Mouse (Mus musculus) CH12.LX (cell line): ENCODE measurements around the gene Smg6. TPM values are rescaled to one million over a fixed set of nuclear protein-coding genes. Genes with fewer than 3 reads are reported as not detected.

Experiments
- DNase-seq: peaks from one replicate; pipeline ENCODE4 v3.0.0-alpha.2; 2013; ENCODE audit errors: extremely low read depth
- H3K27ac ChIP-seq: 2 replicates; pipeline ENCODE4 v1.5.1; 2012; ENCODE audit warnings: low read depth, mild to moderate bottlenecking, control low read depth, moderate library complexity; ENCODE audit not compliant: insufficient read depth
- H3K27me3 ChIP-seq: replicated peaks from 2 replicates; pipeline ENCODE3; 2012; ENCODE audit warnings: inconsistent platforms
- H3K36me3 ChIP-seq, 2 experiments: replicated peaks in 1 of 2; 2 replicates each; pipeline versions ENCODE3 to v1.6.1; 2012; ENCODE audit warnings: inconsistent platforms in 1 of 2, low read length in 1 of 2, mild to moderate bottlenecking in 1 of 2, mixed read lengths in 1 of 2, moderate library complexity in 1 of 2; ENCODE audit not compliant: control insufficient read depth in 1 of 2, insufficient read depth in 1 of 2
- H3K4me1 ChIP-seq, 2 experiments: 2 replicates each; pipeline ENCODE4 v1.6.1; 2012; ENCODE audit warnings: inconsistent platforms in 1 of 2, moderate library complexity in 1 of 2; ENCODE audit not compliant: insufficient read depth in 2 of 2, control insufficient read depth in 1 of 2
- H3K4me2 ChIP-seq: 2 replicates; pipeline ENCODE4 v1.6.1; 2012; ENCODE audit warnings: low read depth, mild to moderate bottlenecking, control low read depth; ENCODE audit not compliant: poor library complexity, insufficient read depth, severe bottlenecking
- H3K4me3 ChIP-seq, 3 experiments: fragments of 150-350 bp in 1 of 3; sonication (generic) in 1 of 3; replicated peaks in 1 of 3; 2 replicates each; pipeline versions ENCODE3 to v1.5.1; 2011 to 2012; ENCODE audit warnings: low read depth in 2 of 3, low read length in 2 of 3, mild to moderate bottlenecking in 2 of 3, moderate library complexity in 2 of 3, control low read depth in 1 of 3, improper control_type of control experiment in 1 of 3, inconsistent platforms in 1 of 3, mixed read lengths in 1 of 3; ENCODE audit not compliant: poor library complexity in 1 of 3
- H3K79me2 ChIP-seq: replicated peaks from 2 replicates; pipeline ENCODE4 v1.6.1; 2012; ENCODE audit warnings: mild to moderate bottlenecking, moderate library complexity; ENCODE audit not compliant: control insufficient read depth, poor library complexity, insufficient read depth, severe bottlenecking; ENCODE audit errors: extremely low read depth
- H3K9ac ChIP-seq: 2 replicates; pipeline ENCODE4 v1.6.1; 2012; ENCODE audit warnings: low read depth, mild to moderate bottlenecking, control low read depth, moderate library complexity; ENCODE audit not compliant: insufficient read depth
- H3K9me3 ChIP-seq: replicated peaks from 2 replicates; pipeline ENCODE3; 2012; ENCODE audit warnings: low read length, inconsistent platforms, mixed read lengths
- BHLHE40 ChIP-seq: IDR thresholded peaks from 2 replicates; pipeline ENCODE4 v1.6.1; 2011; ENCODE audit warnings: mild to moderate bottlenecking, low read depth, low read length, improper control_type of control experiment
- ELF1 ChIP-seq: IDR thresholded peaks from 2 replicates; pipeline ENCODE4 v1.6.1; 2014; ENCODE audit warnings: low read depth, mild to moderate bottlenecking, inconsistent platforms, low read length, improper control_type of control experiment
- GABPA ChIP-seq: IDR thresholded peaks from 2 replicates; pipeline ENCODE4 v1.6.1; 2012; ENCODE audit warnings: low read depth, low read length, improper control_type of control experiment, inconsistent platforms; ENCODE audit not compliant: insufficient replicate concordance
- JUND ChIP-seq: conservative IDR thresholded peaks from 2 replicates; pipeline ENCODE4 v1.6.1; 2011; ENCODE audit warnings: low read depth, low read length, improper control_type of control experiment
- KAT2A ChIP-seq: IDR thresholded peaks from 2 replicates; pipeline ENCODE4 v1.6.1; 2012; ENCODE audit warnings: low read length, improper control_type of control experiment, inconsistent platforms; ENCODE audit not compliant: insufficient replicate concordance
- MAFK ChIP-seq: IDR thresholded peaks from 2 replicates; pipeline ENCODE4 v1.6.1; 2011; ENCODE audit warnings: low read length, improper control_type of control experiment; ENCODE audit not compliant: insufficient replicate concordance
- MAZ ChIP-seq: IDR thresholded peaks from 2 replicates; pipeline ENCODE4 v1.6.1; 2012; ENCODE audit warnings: low read depth, mild to moderate bottlenecking, inconsistent platforms, low read length, improper control_type of control experiment, moderate library complexity
- MEF2A ChIP-seq: IDR thresholded peaks from 2 replicates; pipeline ENCODE4 v1.6.1; 2014; ENCODE audit warnings: low read depth, mild to moderate bottlenecking, inconsistent platforms, low read length, improper control_type of control experiment, borderline replicate concordance
- MYC ChIP-seq: IDR thresholded peaks from 2 replicates; pipeline ENCODE4 v1.6.1; 2011; ENCODE audit warnings: low read depth, mild to moderate bottlenecking, improper control_type of control experiment, low read length
- POLR2AphosphoS2 ChIP-seq: IDR thresholded peaks from 2 replicates; pipeline ENCODE4 v1.6.1; 2011; ENCODE audit warnings: low read depth, low read length, improper control_type of control experiment
- RAD21 ChIP-seq: IDR thresholded peaks from 2 replicates; pipeline ENCODE4 v1.6.1; 2011; ENCODE audit warnings: low read depth, mild to moderate bottlenecking, low read length, improper control_type of control experiment, moderate library complexity
- TBP ChIP-seq: conservative IDR thresholded peaks from 2 replicates; pipeline ENCODE4 v1.6.1; 2011; ENCODE audit warnings: low read depth, low read length, improper control_type of control experiment
- UBTF ChIP-seq: IDR thresholded peaks from 2 replicates; pipeline ENCODE4 v1.6.1; 2012; ENCODE audit warnings: low read depth, mild to moderate bottlenecking, inconsistent platforms, low read length, improper control_type of control experiment, moderate library complexity
- USF1 ChIP-seq: IDR thresholded peaks from 2 replicates; pipeline ENCODE4 v1.6.1; 2014; ENCODE audit warnings: low read depth, mild to moderate bottlenecking, inconsistent platforms, low read length, improper control_type of control experiment
- USF2 ChIP-seq: conservative IDR thresholded peaks from 2 replicates; pipeline ENCODE4 v1.6.1; 2011; ENCODE audit warnings: low read depth, low read length, improper control_type of control experiment
- ZKSCAN1 ChIP-seq: IDR thresholded peaks from 2 replicates; pipeline ENCODE4 v1.6.1; 2012; ENCODE audit warnings: low read depth, inconsistent platforms, low read length, improper control_type of control experiment, borderline replicate concordance
- dilution Hi-C: fragments of 300-500 bp; cut with MboI; formaldehyde crosslinking; loops from 2 replicates; pipeline ENCODE4 v1.14.3; 2020; ENCODE audit warnings: low sequenced_read_pairs; ENCODE audit not compliant: extremely low pct_unique_long_range_greater_than_20kb, extremely low pct_ligation_motif_present
- in situ Hi-C: fragments of 300-500 bp; cut with MboI; formaldehyde crosslinking; loops from 3 replicates; pipeline ENCODE4 v1.14.3; 2019; ENCODE audit warnings: low sequenced_read_pairs, low pct_ligation_motif_present, low pct_unique_long_range_greater_than_20kb, mixed read lengths
- polyA plus RNA-seq: library from polyadenylated mRNA; unstranded; fragments of >175 nt; gene quantifications from 2 replicates; pipeline ENCODE4 v1.2.1, GENCODE M21; 2012; ENCODE audit warnings: low read depth; ENCODE audit not compliant: insufficient read length
- total RNA-seq, 2 experiments: library from RNA; depleted of rRNA; stranded (reverse); fragments of 300-350 nt in 1 of 2; fragments of >200 nt in 1 of 2; gene quantifications; 2 replicates each; pipeline ENCODE4 v1.2.3; 2012 to 2014

The Smg6 gene
- total and polyA plus RNA-seq, 3 experiments, result 9.0 to 18.5 (median 12.1) TPM

GRCm38 (mm10) chr11:75033581-75034067 lies 108.0 kb downstream of the Smg6 start:
- H3K27me3 ChIP-seq, result no peaks in the 10 kb centered on the region
- 0 out of 4 replicates have a peak, but pooled peaks cover 0 to 3% of the 10 kb centered on the region in 2 experiments for H3K4me1 ChIP-seq
- H3K9ac ChIP-seq, result no peak overlapping the region
- in situ Hi-C loops, result no loop called here
- no peaks in the 10 kb centered on the region for H3K9me3 ChIP-seq
- no peak overlapping the region for H3K4me3 ChIP-seq
- no peak for DNase-seq
- H3K27ac ChIP-seq, result no peak overlapping the region
- no peak for TF ChIP-seq JUND
- no peak for TF ChIP-seq KAT2A
- TF ChIP-seq BHLHE40, result no peak
- no peak for TF ChIP-seq MYC
- no peak for TF ChIP-seq ZKSCAN1
- no peak for TF ChIP-seq UBTF
- no peak for TF ChIP-seq MEF2A
- no peak for TF ChIP-seq RAD21
- TF ChIP-seq MAFK, result no peak
- TF ChIP-seq USF1, result no peak
- TF ChIP-seq USF2, result no peak
- no peak for TF ChIP-seq ELF1
- TF ChIP-seq MAZ, result no peak
- no peak for TF ChIP-seq GABPA
- no peak for TF ChIP-seq TBP
- no peak for TF ChIP-seq POLR2AphosphoS2
- no peaks in the 10 kb centered on the region; the same call in 1 of the 2 replicates for H3K79me2 ChIP-seq
- H3K36me3 ChIP-seq, result peaks cover 5 to 40% of the 10 kb centered on the region in 2 experiments
- H3K4me2 ChIP-seq, result no peak overlapping the region
- dilution Hi-C loops, result no loop called here

- no peaks in the 10 kb centered on the region; the same call in 1 of the 2 replicates for H3K79me2 ChIP-seq
- no peak for TF ChIP-seq GABPA
- no peak for TF ChIP-seq UBTF
- TF ChIP-seq JUND, result no peak
- H3K36me3 ChIP-seq, result peaks cover 6 to 43% of the 10 kb centered on the region in 2 experiments
- H3K4me2 ChIP-seq, result no peak overlapping the region
- H3K9ac ChIP-seq, result no peak overlapping the region
- H3K4me3 ChIP-seq, result no peak overlapping the region
- H3K9me3 ChIP-seq, result no peaks in the 10 kb centered on the region
- 0 out of 4 replicates have a peak, but pooled peaks cover 0 to 3% of the 10 kb centered on the region in 2 experiments for H3K4me1 ChIP-seq
- in situ Hi-C loops, result no loop called here
- H3K27ac ChIP-seq, result no peak overlapping the region
- dilution Hi-C loops, result no loop called here
- DNase-seq, result no peak
- no peaks in the 10 kb centered on the region for H3K27me3 ChIP-seq
Measured at GRCm38 (mm10) chr11:75034104-75034503, 108.5 kb downstream of the Smg6 start.
